Mouse (Mus musculus): Measurements from ENCODE around the gene Phex. TPM values are rescaled to one million over a fixed set of nuclear protein-coding genes. Genes with fewer than 3 reads are reported as not detected.

Phex gene
- total and polyA plus RNA-seq, 2 experiments from 2014 or later = 0.05 TPM; not detected in 1

DNA sequence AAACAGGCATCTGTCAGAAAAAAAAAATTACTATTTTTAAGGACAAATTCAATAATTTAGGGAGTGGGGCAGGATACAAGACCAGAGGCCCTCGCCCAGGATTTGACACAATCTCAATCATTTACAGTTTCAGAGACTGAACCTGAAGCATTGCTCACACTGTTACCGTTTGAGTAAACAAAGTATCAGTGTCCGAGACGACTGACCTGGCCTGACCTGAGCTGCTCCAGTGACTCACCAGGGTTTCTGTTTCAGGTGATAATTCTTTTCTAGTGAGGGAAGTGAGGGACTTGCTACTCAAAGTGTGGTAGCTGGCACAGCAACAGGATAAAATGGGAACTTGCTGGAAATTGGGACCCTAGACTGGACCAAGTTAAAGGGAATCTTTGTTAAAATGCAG is 80.4 kb downstream of the Phex start:
- Histone ChIP-seq H3K27ac (ENCODE audit: low read depth) (no peak overlapping the region), H3K36me3 (replicated peaks; ENCODE audit: control insufficient read depth, insufficient read depth, low read length) (no peaks in the 10 kb centered on the region), H3K27me3 (ENCODE audit: control insufficient read depth, insufficient read depth, low read length) (no peaks in the 10 kb centered on the region), H3K4me2 (ENCODE audit: low read depth, low read length) (no peak overlapping the region), H3K9ac (replicated peaks; ENCODE audit: low read depth, low read length) (no peak overlapping the region), H3K4me3 (ENCODE audit: low read depth, low read length) (no peak overlapping the region), H3K4me1 (ENCODE audit: control insufficient read depth, insufficient read depth) (no peaks in the 10 kb centered on the region), H3K9me3 (replicated peaks; ENCODE audit: control insufficient read depth, low read length) (no peaks in the 10 kb centered on the region)
- ATAC-seq (ENCODE audit: insufficient read depth, low read depth) (no peak), DNase-seq (ENCODE audit: low spot score) (no peak)
- TF ChIP-seq EP300 (IDR thresholded peaks at IDR 0.05; ENCODE audit: low read depth) (no peak), CTCF (IDR thresholded peaks at IDR 0.05; ENCODE audit: low read depth) (no peak)
- WGBS = 42% methylated on average over 4 of the region's 4 CpGs

DNA sequence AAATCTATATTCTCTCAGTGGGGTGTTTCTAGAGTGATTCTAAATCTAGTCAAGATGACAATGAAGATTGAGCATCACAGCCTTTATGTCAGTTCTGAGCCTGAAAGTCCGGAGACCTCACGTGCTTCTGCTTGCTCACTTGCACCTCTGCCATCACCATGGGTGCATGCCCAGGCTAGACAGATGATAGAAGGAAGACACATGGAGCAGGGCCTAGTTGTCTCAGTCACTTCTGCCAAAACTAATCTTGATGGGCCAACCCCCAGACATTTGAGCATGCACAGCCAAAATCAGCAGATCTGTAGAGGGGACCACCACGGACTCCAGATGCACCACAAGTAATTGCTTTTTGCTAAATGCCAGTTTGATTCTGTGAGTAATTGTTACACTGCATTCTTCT is 85.3 kb downstream of the Phex start:
- Histone ChIP-seq H3K9me3 (replicated peaks; ENCODE audit: control insufficient read depth, low read length) (no peaks in the 10 kb centered on the region), H3K4me3 (ENCODE audit: low read depth, low read length) (no peak overlapping the region), H3K27ac (ENCODE audit: low read depth) (no peak overlapping the region), H3K36me3 (replicated peaks; ENCODE audit: control insufficient read depth, insufficient read depth, low read length) (no peaks in the 10 kb centered on the region), H3K4me1 (ENCODE audit: control insufficient read depth, insufficient read depth) (no peaks in the 10 kb centered on the region), H3K9ac (replicated peaks; ENCODE audit: low read depth, low read length) (no peak overlapping the region), H3K27me3 (ENCODE audit: control insufficient read depth, insufficient read depth, low read length) (no peaks in the 10 kb centered on the region), H3K4me2 (ENCODE audit: low read depth, low read length) (no peak overlapping the region)
- ATAC-seq (ENCODE audit: insufficient read depth, low read depth) (no peak), DNase-seq (ENCODE audit: low spot score) (no peak)
- WGBS = 76% methylated on average over 3 of the region's 3 CpGs
- TF ChIP-seq EP300 (IDR thresholded peaks at IDR 0.05; ENCODE audit: low read depth) (no peak), CTCF (IDR thresholded peaks at IDR 0.05; ENCODE audit: low read depth) (no peak)

DNA sequence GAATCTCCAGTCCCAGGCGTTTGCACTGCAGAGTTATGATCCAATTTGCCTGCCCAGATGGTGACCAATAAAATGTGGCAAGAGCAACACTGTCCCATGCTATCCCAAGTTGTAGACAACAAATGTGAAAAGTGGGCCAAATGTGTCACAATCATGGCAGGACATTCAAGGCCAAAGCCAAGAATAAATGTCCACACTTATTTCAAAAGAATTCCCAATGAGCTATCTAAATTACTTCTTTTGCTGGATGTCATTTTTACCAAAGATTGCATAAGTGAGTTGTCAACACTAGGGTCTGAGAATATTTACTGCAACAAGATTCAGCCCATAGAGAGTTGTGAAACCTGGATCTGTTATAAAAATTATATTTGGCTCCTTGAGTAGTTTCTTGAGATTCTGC is 86.7 kb downstream of the Phex start:
- H3K27me3 ChIP-seq (ENCODE audit: control insufficient read depth, insufficient read depth, low read length) = no peaks in the 10 kb centered on the region
- TF ChIP-seq EP300 (IDR thresholded peaks at IDR 0.05; ENCODE audit: low read depth) = no peak
- no peak for TF ChIP-seq CTCF (IDR thresholded peaks at IDR 0.05; ENCODE audit: low read depth)
- H3K4me3 ChIP-seq (ENCODE audit: low read depth, low read length) = no peak overlapping the region
- H3K27ac ChIP-seq (ENCODE audit: low read depth) = no peak overlapping the region
- no peaks in the 10 kb centered on the region for H3K9me3 ChIP-seq (replicated peaks; ENCODE audit: control insufficient read depth, low read length)
- ATAC-seq (ENCODE audit: insufficient read depth, low read depth) (no peak), DNase-seq (ENCODE audit: low spot score) (no peak)
- no peaks in the 10 kb centered on the region for H3K4me1 ChIP-seq (ENCODE audit: control insufficient read depth, insufficient read depth)
- H3K9ac ChIP-seq (replicated peaks; ENCODE audit: low read depth, low read length) = no peak overlapping the region
- H3K36me3 ChIP-seq (replicated peaks; ENCODE audit: control insufficient read depth, insufficient read depth, low read length) = no peaks in the 10 kb centered on the region
- no peak overlapping the region for H3K4me2 ChIP-seq (ENCODE audit: low read depth, low read length)
- 30% methylated on average over 1 of the region's 1 CpGs for WGBS

DNA sequence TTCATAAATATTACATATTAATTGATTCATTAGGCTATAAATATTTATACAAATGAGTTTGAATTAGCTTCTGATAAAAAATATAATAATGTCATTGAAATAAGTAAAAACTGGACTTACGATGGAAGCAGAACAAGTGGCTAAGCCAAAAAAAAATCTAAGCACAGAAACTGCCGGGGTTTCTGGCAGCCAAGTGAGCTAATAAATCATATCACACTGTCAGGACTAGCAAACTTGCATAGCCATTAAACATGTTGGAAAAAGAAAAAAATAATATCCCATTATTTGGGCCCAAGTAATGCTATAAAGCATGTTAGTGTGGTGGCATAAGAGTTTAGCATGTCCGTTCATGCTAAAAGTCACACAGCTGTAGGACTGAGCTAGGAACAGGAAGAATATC is 87.4 kb downstream of the Phex start:
- no peak overlapping the region for H3K9ac ChIP-seq (replicated peaks; ENCODE audit: low read depth, low read length)
- no peaks in the 10 kb centered on the region for H3K36me3 ChIP-seq (replicated peaks; ENCODE audit: control insufficient read depth, insufficient read depth, low read length)
- no peak overlapping the region for H3K27ac ChIP-seq (ENCODE audit: low read depth)
- no peak overlapping the region for H3K4me3 ChIP-seq (ENCODE audit: low read depth, low read length)
- DNase-seq (ENCODE audit: low spot score) (no peak), ATAC-seq (ENCODE audit: insufficient read depth, low read depth) (no peak)
- no peaks in the 10 kb centered on the region for H3K27me3 ChIP-seq (ENCODE audit: control insufficient read depth, insufficient read depth, low read length)
- no peak overlapping the region for H3K4me2 ChIP-seq (ENCODE audit: low read depth, low read length)
- WGBS = 72% methylated on average over 3 of the region's 3 CpGs
- no peaks in the 10 kb centered on the region for H3K9me3 ChIP-seq (replicated peaks; ENCODE audit: control insufficient read depth, low read length)
- H3K4me1 ChIP-seq (ENCODE audit: control insufficient read depth, insufficient read depth) = no peaks in the 10 kb centered on the region
- TF ChIP-seq CTCF (IDR thresholded peaks at IDR 0.05; ENCODE audit: low read depth) = no peak
- TF ChIP-seq EP300 (IDR thresholded peaks at IDR 0.05; ENCODE audit: low read depth) = no peak

DNA sequence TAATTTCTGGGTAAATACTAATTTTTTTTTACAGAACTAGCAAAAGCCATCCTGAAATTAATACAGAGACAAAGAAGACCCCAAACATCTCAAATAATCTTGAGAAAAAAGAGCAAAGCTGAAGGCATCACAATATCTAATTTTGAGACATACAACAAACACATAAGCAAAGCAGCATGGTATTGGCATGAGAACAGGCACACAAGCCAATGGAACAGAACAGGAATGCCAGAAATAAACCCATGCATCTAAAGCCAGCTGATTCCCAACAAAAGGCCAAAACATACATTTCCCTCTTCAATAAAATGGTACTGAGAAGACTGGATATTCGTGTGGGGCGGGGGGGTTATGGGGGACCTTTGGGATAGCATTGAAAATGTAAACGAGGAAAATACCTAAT is 90.7 kb downstream of the Phex start:
- 74% methylated on average over 3 of the region's 3 CpGs for WGBS
- no peak for TF ChIP-seq CTCF (IDR thresholded peaks at IDR 0.05; ENCODE audit: low read depth)
- no peak for TF ChIP-seq EP300 (IDR thresholded peaks at IDR 0.05; ENCODE audit: low read depth)
- no peak overlapping the region for H3K9ac ChIP-seq (replicated peaks; ENCODE audit: low read depth, low read length)
- ATAC-seq (ENCODE audit: insufficient read depth, low read depth) (no peak), DNase-seq (ENCODE audit: low spot score) (no peak)
- H3K36me3 ChIP-seq (replicated peaks; ENCODE audit: control insufficient read depth, insufficient read depth, low read length) = no peaks in the 10 kb centered on the region
- H3K27me3 ChIP-seq (ENCODE audit: control insufficient read depth, insufficient read depth, low read length) = no peaks in the 10 kb centered on the region
- no peaks in the 10 kb centered on the region for H3K9me3 ChIP-seq (replicated peaks; ENCODE audit: control insufficient read depth, low read length)
- no peak overlapping the region for H3K4me3 ChIP-seq (ENCODE audit: low read depth, low read length)
- no peak overlapping the region for H3K27ac ChIP-seq (ENCODE audit: low read depth)
- no peak overlapping the region for H3K4me2 ChIP-seq (ENCODE audit: low read depth, low read length)
- H3K4me1 ChIP-seq (ENCODE audit: control insufficient read depth, insufficient read depth) = no peaks in the 10 kb centered on the region

DNA sequence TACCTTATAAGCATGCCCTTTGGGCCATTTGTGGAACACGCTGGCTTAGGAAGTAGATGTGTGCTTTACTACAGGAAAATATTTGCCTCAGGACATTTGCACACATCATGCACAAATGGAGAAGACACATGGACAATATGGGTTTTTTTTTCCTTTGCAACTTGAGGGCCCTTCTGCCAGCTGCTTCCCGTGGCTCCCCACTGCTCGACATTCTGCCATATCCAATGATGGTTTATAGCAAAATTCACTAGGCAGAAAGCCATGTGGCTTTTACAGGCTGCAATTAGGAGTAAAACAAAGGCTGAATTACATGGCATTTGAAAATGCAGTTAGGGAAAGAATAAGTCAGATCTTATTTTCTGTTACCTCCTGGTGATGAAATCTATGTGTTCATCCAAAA is 104.8 kb downstream of the Phex start:
- H3K4me3 ChIP-seq (ENCODE audit: low read depth, low read length) = no peak overlapping the region
- 55% methylated on average over 3 of the region's 3 CpGs for WGBS
- H3K36me3 ChIP-seq (replicated peaks; ENCODE audit: control insufficient read depth, insufficient read depth, low read length) = no peaks in the 10 kb centered on the region
- no peaks in the 10 kb centered on the region for H3K9me3 ChIP-seq (replicated peaks; ENCODE audit: control insufficient read depth, low read length)
- H3K4me2 ChIP-seq (ENCODE audit: low read depth, low read length) = no peak overlapping the region
- no peaks in the 10 kb centered on the region for H3K4me1 ChIP-seq (ENCODE audit: control insufficient read depth, insufficient read depth)
- ATAC-seq (ENCODE audit: insufficient read depth, low read depth) = no peak
- TF ChIP-seq EP300 (IDR thresholded peaks at IDR 0.05; ENCODE audit: low read depth) (no peak), CTCF (IDR thresholded peaks at IDR 0.05; ENCODE audit: low read depth) (no peak)
- no peak overlapping the region for H3K9ac ChIP-seq (replicated peaks; ENCODE audit: low read depth, low read length)
- no peak overlapping the region for H3K27ac ChIP-seq (ENCODE audit: low read depth)
- no peak for DNase-seq (ENCODE audit: low spot score)
- no peaks in the 10 kb centered on the region for H3K27me3 ChIP-seq (ENCODE audit: control insufficient read depth, insufficient read depth, low read length)
